Mouse (Mus musculus): ENCODE measurements at regions not wholly inside any gene's neighbourhood (a gene's known extent, or its start where the extent isn't known, plus 50 kb on each side); places are given as distances from the start of the nearest gene placed in this dataset.
A peak's percentile ranks its signal among the peaks of the same experiment; 100 is the strongest.

GRCm38 (mm10) chr14:46612584-46612983, 147.8 kb upstream of the Cdkn3 start:
- Histone ChIP-seq H3K4me1 (replicated peaks; ENCODE audit: control insufficient read depth, insufficient read depth, low read length) (no peaks in the 10 kb centered on the region), H3K9ac (ENCODE audit: low read length) (no peak overlapping the region), H3K9me3 (ENCODE audit: control insufficient read depth, low read length) (no peaks in the 10 kb centered on the region), H3K36me3 (ENCODE audit: control insufficient read depth, insufficient read depth, low read length) (no peaks in the 10 kb centered on the region), H3K4me3 (ENCODE audit: low read depth, low read length) (no peak overlapping the region), H3K4me2 (ENCODE audit: low read depth, low read length, severe bottlenecking) (no peak overlapping the region), H3K27ac (ENCODE audit: low read depth, low read length) (no peak overlapping the region), H3K27me3 (ENCODE audit: control insufficient read depth, insufficient read depth, low read length) (no peaks in the 10 kb centered on the region; the same call in 1 of the 2 replicates)
- ATAC-seq (replicated peaks; ENCODE audit: low FRiP score) (no peak), DNase-seq (ENCODE audit: low spot score) (no peak)
- 74% methylated on average over 9 of the region's 9 CpGs for WGBS

- Histone ChIP-seq H3K9ac (ENCODE audit: low read length) (no peak overlapping the region), H3K27ac (ENCODE audit: low read depth, low read length) (no peak overlapping the region), H3K27me3 (ENCODE audit: control insufficient read depth, insufficient read depth, low read length) (no peaks in the 10 kb centered on the region; the same call in 1 of the 2 replicates), H3K9me3 (ENCODE audit: control insufficient read depth, low read length) (no peaks in the 10 kb centered on the region), H3K36me3 (ENCODE audit: control insufficient read depth, insufficient read depth, low read length) (no peaks in the 10 kb centered on the region), H3K4me3 (ENCODE audit: low read depth, low read length) (no peak overlapping the region), H3K4me2 (ENCODE audit: low read depth, low read length, severe bottlenecking) (no peak overlapping the region), H3K4me1 (replicated peaks; ENCODE audit: control insufficient read depth, insufficient read depth, low read length) (no peaks in the 10 kb centered on the region)
- WGBS = 82% methylated on average over 5 of the region's 5 CpGs
- ATAC-seq (replicated peaks; ENCODE audit: low FRiP score) (no peak), DNase-seq (ENCODE audit: low spot score) (no peak)
Measured at GRCm38 (mm10) chr14:46610926-46611325, 149.4 kb upstream of the Cdkn3 start.

GRCm38 (mm10) chr14:46610226-46610855, 150.0 kb upstream of the Cdkn3 start:
- H3K27me3 ChIP-seq (ENCODE audit: control insufficient read depth, insufficient read depth, low read length) = no peaks in the 10 kb centered on the region; the same call in 1 of the 2 replicates
- no peaks in the 10 kb centered on the region for H3K9me3 ChIP-seq (ENCODE audit: control insufficient read depth, low read length)
- peaks cover 1% of the 10 kb centered on the region; the same call in 1 of the 2 replicates for H3K4me1 ChIP-seq (replicated peaks; ENCODE audit: control insufficient read depth, insufficient read depth, low read length)
- ATAC-seq (replicated peaks; ENCODE audit: low FRiP score) (no peak), DNase-seq (ENCODE audit: low spot score) (no peak)
- H3K36me3 ChIP-seq (ENCODE audit: control insufficient read depth, insufficient read depth, low read length) = no peaks in the 10 kb centered on the region
- WGBS = 82% methylated on average over 9 of the region's 9 CpGs
- no peak overlapping the region for H3K27ac ChIP-seq (ENCODE audit: low read depth, low read length)
- H3K4me3 ChIP-seq (ENCODE audit: low read depth, low read length) = no peak overlapping the region
- H3K9ac ChIP-seq (ENCODE audit: low read length) = no peak overlapping the region
- H3K4me2 ChIP-seq (ENCODE audit: low read depth, low read length, severe bottlenecking) = no peak overlapping the region

- Histone ChIP-seq H3K4me3 (ENCODE audit: low read depth, low read length) (no peak overlapping the region), H3K27me3 (ENCODE audit: control insufficient read depth, insufficient read depth, low read length) (peaks cover 4% of the 10 kb centered on the region; the same call in 1 of the 2 replicates), H3K9me3 (ENCODE audit: control insufficient read depth, low read length) (no peaks in the 10 kb centered on the region), H3K4me1 (replicated peaks; ENCODE audit: control insufficient read depth, insufficient read depth, low read length) (peaks cover 3% of the 10 kb centered on the region; the same call in 1 of the 2 replicates), H3K9ac (ENCODE audit: low read length) (no peak overlapping the region), H3K36me3 (ENCODE audit: control insufficient read depth, insufficient read depth, low read length) (no peaks in the 10 kb centered on the region), H3K4me2 (ENCODE audit: low read depth, low read length, severe bottlenecking) (no peak overlapping the region), H3K27ac (ENCODE audit: low read depth, low read length) (no peak overlapping the region)
- WGBS = 84% methylated on average over 3 of the region's 3 CpGs
- ATAC-seq (replicated peaks; ENCODE audit: low FRiP score) (no peak), DNase-seq (ENCODE audit: low spot score) (no peak)
Measured at GRCm38 (mm10) chr14:46606694-46607093, 153.6 kb upstream of the Cdkn3 start.

GRCm38 (mm10) chr14:46606037-46606436, 154.3 kb upstream of the Cdkn3 start:
- Histone ChIP-seq H3K9me3 (ENCODE audit: control insufficient read depth, low read length) (no peaks in the 10 kb centered on the region), H3K9ac (ENCODE audit: low read length) (no peak overlapping the region), H3K27me3 (ENCODE audit: control insufficient read depth, insufficient read depth, low read length) (peaks cover 4% of the 10 kb centered on the region; the same call in 1 of the 2 replicates), H3K4me2 (ENCODE audit: low read depth, low read length, severe bottlenecking) (no peak overlapping the region), H3K4me1 (replicated peaks; ENCODE audit: control insufficient read depth, insufficient read depth, low read length) (peaks cover 3% of the 10 kb centered on the region; the same call in 1 of the 2 replicates), H3K36me3 (ENCODE audit: control insufficient read depth, insufficient read depth, low read length) (no peaks in the 10 kb centered on the region), H3K4me3 (ENCODE audit: low read depth, low read length) (no peak overlapping the region), H3K27ac (ENCODE audit: low read depth, low read length) (no peak overlapping the region)
- no peak for ATAC-seq (replicated peaks; ENCODE audit: low FRiP score)
- no peak for DNase-seq (ENCODE audit: low spot score)
- 52% methylated on average over 9 of the region's 9 CpGs for WGBS

GRCm38 (mm10) chr14:46604886-46605531, 155.3 kb upstream of the Cdkn3 start:
- H3K36me3 ChIP-seq (ENCODE audit: control insufficient read depth, insufficient read depth, low read length) = no peaks in the 10 kb centered on the region
- peak; percentile 60; the same call in 1 of the 2 replicates for ATAC-seq (replicated peaks; ENCODE audit: low FRiP score)
- H3K4me2 ChIP-seq (ENCODE audit: low read depth, low read length, severe bottlenecking) = peak overlapping the region; percentile 22; the same call in 1 of the 2 replicates
- H3K4me1 ChIP-seq (replicated peaks; ENCODE audit: control insufficient read depth, insufficient read depth, low read length) = peaks cover 3% of the 10 kb centered on the region; the same call in 1 of the 2 replicates
- DNase-seq (ENCODE audit: low spot score) = peak; percentile 62
- H3K27me3 ChIP-seq (ENCODE audit: control insufficient read depth, insufficient read depth, low read length) = peaks cover 4% of the 10 kb centered on the region; the same call in 1 of the 2 replicates
- 15% methylated on average over 16 of the region's 16 CpGs for WGBS
- H3K4me3 ChIP-seq (ENCODE audit: low read depth, low read length) = no peak overlapping the region
- H3K9ac ChIP-seq (ENCODE audit: low read length) = no peak overlapping the region
- no peaks in the 10 kb centered on the region for H3K9me3 ChIP-seq (ENCODE audit: control insufficient read depth, low read length)
- no peak overlapping the region for H3K27ac ChIP-seq (ENCODE audit: low read depth, low read length)

- Histone ChIP-seq H3K9me3 (ENCODE audit: control insufficient read depth, low read length) (no peaks in the 10 kb centered on the region), H3K9ac (ENCODE audit: low read length) (no peak overlapping the region), H3K4me3 (ENCODE audit: low read depth, low read length) (no peak overlapping the region), H3K27ac (ENCODE audit: low read depth, low read length) (no peak overlapping the region), H3K27me3 (ENCODE audit: control insufficient read depth, insufficient read depth, low read length) (peaks cover 4% of the 10 kb centered on the region; the same call in 1 of the 2 replicates), H3K36me3 (ENCODE audit: control insufficient read depth, insufficient read depth, low read length) (no peaks in the 10 kb centered on the region), H3K4me2 (ENCODE audit: low read depth, low read length, severe bottlenecking) (no peak overlapping the region), H3K4me1 (replicated peaks; ENCODE audit: control insufficient read depth, insufficient read depth, low read length) (peaks cover 3% of the 10 kb centered on the region; the same call in 1 of the 2 replicates)
- 72% methylated on average over 14 of the region's 14 CpGs for WGBS
- no peak for ATAC-seq (replicated peaks; ENCODE audit: low FRiP score)
- no peak for DNase-seq (ENCODE audit: low spot score)
Measured at GRCm38 (mm10) chr14:46604156-46604885, 156.0 kb upstream of the Cdkn3 start.

- H3K4me2 ChIP-seq (ENCODE audit: low read depth, low read length, severe bottlenecking) = no peak overlapping the region
- no peaks in the 10 kb centered on the region for H3K4me1 ChIP-seq (replicated peaks; ENCODE audit: control insufficient read depth, insufficient read depth, low read length)
- H3K9me3 ChIP-seq (ENCODE audit: control insufficient read depth, low read length) = no peaks in the 10 kb centered on the region
- H3K4me3 ChIP-seq (ENCODE audit: low read depth, low read length) = no peak overlapping the region
- H3K36me3 ChIP-seq (ENCODE audit: control insufficient read depth, insufficient read depth, low read length) = no peaks in the 10 kb centered on the region
- H3K27me3 ChIP-seq (ENCODE audit: control insufficient read depth, insufficient read depth, low read length) = no peaks in the 10 kb centered on the region
- ATAC-seq (replicated peaks; ENCODE audit: low FRiP score) = no peak
- no peak overlapping the region for H3K27ac ChIP-seq (ENCODE audit: low read depth, low read length)
- 89% methylated on average over 7 of the region's 7 CpGs for WGBS
- no peak overlapping the region for H3K9ac ChIP-seq (ENCODE audit: low read length)
- no peak for DNase-seq (ENCODE audit: low spot score)
Measured at GRCm38 (mm10) chr14:46596696-46597359, 163.5 kb upstream of the Cdkn3 start.

Measured in forebrain, embryonic 11.5 days (tissue).